Mouse (Mus musculus): ENCODE results near the gene Specc1.

The Specc1 gene

GRCm38 (mm10) chr11:61970901-61971300 is 14.3 kb downstream of the Specc1 start:
- no peak for DNase-seq

GRCm38 (mm10) chr11:61971441-61972221 is 15.1 kb downstream of the Specc1 start:
- DNase-seq: no peak

- no peak for DNase-seq
Measured at GRCm38 (mm10) chr11:61974106-61974707, 17.6 kb downstream of the Specc1 start.

GRCm38 (mm10) chr11:61975783-61976182 is 19.2 kb downstream of the Specc1 start:
- no peak for DNase-seq

- no peak for DNase-seq
Measured at GRCm38 (mm10) chr11:61981285-61981684, 24.7 kb downstream of the Specc1 start.

GRCm38 (mm10) chr11:61982828-61983227 is 26.3 kb downstream of the Specc1 start:
- no peak for DNase-seq

- DNase-seq: no peak
Measured at GRCm38 (mm10) chr11:61986939-61987338, 30.4 kb downstream of the Specc1 start.

GRCm38 (mm10) chr11:61989647-61990046 is 33.1 kb downstream of the Specc1 start:
- DNase-seq: peak; percentile 42

GRCm38 (mm10) chr11:61991576-61991975 is 35.0 kb downstream of the Specc1 start:
- DNase-seq: no peak

GRCm38 (mm10) chr11:61992671-61993285 is 36.2 kb downstream of the Specc1 start:
- no peak for DNase-seq

GRCm38 (mm10) chr11:61999501-61999900 is 42.9 kb downstream of the Specc1 start:
- no peak for DNase-seq

- no peak for DNase-seq
Measured at GRCm38 (mm10) chr11:62000099-62000498, 43.5 kb downstream of the Specc1 start.

- DNase-seq: no peak
Measured at GRCm38 (mm10) chr11:62001977-62002376, 45.4 kb downstream of the Specc1 start.

- DNase-seq: peak; percentile 55
Measured at GRCm38 (mm10) chr11:62004881-62005240, 48.3 kb downstream of the Specc1 start.

- DNase-seq: peak; percentile 74
Measured at GRCm38 (mm10) chr11:62005241-62005910, 48.8 kb downstream of the Specc1 start.

- DNase-seq: no peak
Measured at GRCm38 (mm10) chr11:62005911-62006260, 49.3 kb downstream of the Specc1 start.

GRCm38 (mm10) chr11:62006680-62007079 is 50.1 kb downstream of the Specc1 start:
- no peak for DNase-seq

GRCm38 (mm10) chr11:62007984-62008383 is 51.4 kb downstream of the Specc1 start:
- no peak for DNase-seq

- DNase-seq: no peak
Measured at GRCm38 (mm10) chr11:62010625-62011231, 54.2 kb downstream of the Specc1 start.

GRCm38 (mm10) chr11:62012039-62012438 is 55.5 kb downstream of the Specc1 start:
- DNase-seq: no peak

- no peak for DNase-seq
Measured at GRCm38 (mm10) chr11:62013449-62013848, 56.9 kb downstream of the Specc1 start.

GRCm38 (mm10) chr11:62015071-62015654 is 58.6 kb downstream of the Specc1 start:
- DNase-seq: no peak

GRCm38 (mm10) chr11:62016985-62017384 is 60.4 kb downstream of the Specc1 start:
- no peak for DNase-seq

Data from layer of hippocampus, adult 9-11 months (tissue).